Mouse (Mus musculus) C2C12 (cell line): ENCODE data around the gene Snx33. TPM values are rescaled to one million over a fixed set of nuclear protein-coding genes. Genes with fewer than 3 reads are reported as not detected.

Source experiments
- H3K27me3 ChIP-seq: one replicate; pipeline ENCODE4 v1.6.1; 2011; ENCODE audit not compliant: control insufficient read depth, insufficient read depth, insufficient read length
- H3K36me3 ChIP-seq: one replicate; pipeline ENCODE4 v1.6.1; 2011; ENCODE audit not compliant: control insufficient read depth, insufficient read depth
- H3K4me3 ChIP-seq: one replicate; pipeline ENCODE4 v1.5.1; 2011; ENCODE audit warnings: mild to moderate bottlenecking, control low read depth; ENCODE audit not compliant: poor library complexity, insufficient read depth, severe bottlenecking
- H3K79me2 ChIP-seq: one replicate; pipeline ENCODE4 v1.6.1; 2011; ENCODE audit not compliant: control insufficient read depth, insufficient read depth
- H3K79me3 ChIP-seq: one replicate; pipeline ENCODE4 v1.6.1; 2011; ENCODE audit warnings: low read depth, control low read depth
- H3ac ChIP-seq: one replicate; pipeline ENCODE3; 2011; ENCODE audit warnings: low read depth; ENCODE audit not compliant: control insufficient read depth, insufficient read length
- CEBPB ChIP-seq: IDR thresholded peaks from one replicate; pipeline ENCODE4 v1.6.1; 2011; ENCODE audit warnings: low read depth, mild to moderate bottlenecking, control low read depth, moderate library complexity
- CTCF ChIP-seq: IDR thresholded peaks from one replicate; pipeline ENCODE4 v1.5.1; 2011; ENCODE audit not compliant: control insufficient read depth, insufficient read depth, insufficient read length
- FOSL1 ChIP-seq: IDR thresholded peaks from one replicate; pipeline ENCODE4 v1.8.0; 2011; ENCODE audit warnings: mild to moderate bottlenecking, low read length; ENCODE audit not compliant: poor library complexity, insufficient read depth, severe bottlenecking
- MAX ChIP-seq: IDR thresholded peaks from one replicate; pipeline ENCODE4 v1.6.1; 2011; ENCODE audit warnings: mild to moderate bottlenecking, control low read depth
- MYOD1 ChIP-seq: IDR thresholded peaks from one replicate; pipeline ENCODE4 v1.6.1; 2011; ENCODE audit warnings: low read depth; ENCODE audit not compliant: control insufficient read depth, insufficient read length
- MYOG ChIP-seq: IDR thresholded peaks from one replicate; pipeline ENCODE4 v1.6.1; 2011; ENCODE audit not compliant: control insufficient read depth, insufficient read length; ENCODE audit errors: extremely low read depth
- USF1 ChIP-seq: IDR thresholded peaks from one replicate; pipeline ENCODE4 v1.6.1; 2011; ENCODE audit warnings: low read depth, mild to moderate bottlenecking, control low read depth, moderate library complexity
- polyA plus RNA-seq: library from polyadenylated mRNA; unstranded; fragments of >200 nt; fragmentation: generic; extraction: Trizol; gene quantifications from one replicate; pipeline ENCODE4 v1.2.1, GENCODE M21; 2012; ENCODE audit warnings: missing spikeins

Gene Snx33
- polyA plus RNA-seq, 1 experiment: 5.7 TPM

DNA sequence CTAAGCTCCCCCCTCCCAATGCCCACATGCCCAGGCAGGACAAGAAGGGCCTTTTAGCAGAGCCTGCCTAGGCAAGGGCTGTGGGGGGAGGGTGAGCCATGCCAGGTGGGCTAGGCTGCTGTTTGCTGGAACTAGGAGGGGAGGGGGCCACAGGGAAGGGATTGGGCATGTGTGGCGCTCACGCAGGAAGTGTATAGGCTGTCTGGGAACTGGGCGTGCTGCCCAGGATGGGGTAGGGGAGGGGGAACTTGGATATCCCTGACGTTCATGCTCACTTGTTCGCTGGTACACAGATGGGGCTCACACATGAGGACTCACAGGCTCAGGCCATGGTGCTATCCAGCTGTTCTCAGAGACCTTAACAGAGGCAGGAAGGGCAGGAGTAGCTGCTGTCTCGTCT is 59.9 kb downstream of the Snx33 start:
- H3ac ChIP-seq: peak overlapping the region; percentile 13
- H3K27me3 ChIP-seq: no peaks in the 10 kb centered on the region
- H3K4me3 ChIP-seq: no peak overlapping the region
- H3K79me3 ChIP-seq: peaks cover 15% of the 10 kb centered on the region
- H3K79me2 ChIP-seq: peaks cover 57% of the 10 kb centered on the region
- H3K36me3 ChIP-seq: no peaks in the 10 kb centered on the region
- TF ChIP-seq CEBPB (no peak), CTCF (no peak), MYOD1 (no peak), USF1 (no peak), FOSL1 (no peak), MAX (no peak), MYOG (no peak)

Other genes starting within 250 kb of the Snx33 start
- gene Lingo1, start 131.9 kb downstream of the Snx33 start, polyA plus RNA-seq: 0.37 TPM
- 0.04 TPM for gene Odf3l1, start 63.7 kb downstream of the Snx33 start, polyA plus RNA-seq
- gene Cspg4, start 63.3 kb downstream of the Snx33 start, polyA plus RNA-seq: 42.8 TPM
- gene Imp3, start 9.1 kb upstream of the Snx33 start, polyA plus RNA-seq: 122 TPM
- 7.7 TPM for gene Snupn, start 22.5 kb upstream of the Snx33 start, polyA plus RNA-seq
- gene Ptpn9, start 66.6 kb upstream of the Snx33 start, polyA plus RNA-seq: 22.2 TPM
- 16.6 TPM for gene Sin3a, start 143.7 kb upstream of the Snx33 start, polyA plus RNA-seq
- 28.5 TPM for gene Man2c1, start 202.3 kb upstream of the Snx33 start, polyA plus RNA-seq
- gene Neil1, start 219.9 kb upstream of the Snx33 start, polyA plus RNA-seq: 2.7 TPM
- gene Commd4, start 230.0 kb upstream of the Snx33 start, polyA plus RNA-seq: 80.9 TPM